Mouse (Mus musculus) MEL (cell line): Measurements from ENCODE around the gene Vangl1. TPM values are rescaled to one million over a fixed set of nuclear protein-coding genes. Genes with fewer than 3 reads are reported as not detected.

Experiments
- DNase-seq: peaks from one replicate; pipeline ENCODE4 v3.0.0; 2011; ENCODE audit warnings: low read depth, low spot score
- H3K27ac ChIP-seq: 2 replicates; pipeline ENCODE4 v1.5.1; 2012; ENCODE audit warnings: low read depth, mild to moderate bottlenecking, control low read depth, low read length, moderate library complexity; ENCODE audit not compliant: control insufficient read depth
- H3K27me3 ChIP-seq, 2 experiments: fragments of 150-350 bp in 1 of 2; sonication (generic) in 1 of 2; 2 replicates each; pipeline ENCODE4 v1.6.1; 2012; ENCODE audit warnings: low read length in 2 of 2, mild to moderate bottlenecking in 2 of 2, improper control_type of control experiment in 1 of 2, moderate library complexity in 1 of 2; ENCODE audit not compliant: insufficient read depth in 2 of 2, control insufficient read depth in 1 of 2
- H3K36me3 ChIP-seq, 2 experiments: 2 replicates each; pipeline ENCODE4 v1.6.1; 2012 to 2014; ENCODE audit warnings: low read length in 2 of 2, improper control_type of control experiment in 1 of 2, inconsistent platforms in 1 of 2, mild to moderate bottlenecking in 1 of 2; ENCODE audit not compliant: insufficient read depth in 2 of 2, control insufficient read depth in 1 of 2
- H3K4me1 ChIP-seq, 2 experiments: fragments of 150-350 bp in 1 of 2; sonication (generic) in 1 of 2; 2 replicates each; pipeline ENCODE4 v1.6.1; 2012; ENCODE audit warnings: low read length in 2 of 2, improper control_type of control experiment in 1 of 2, mild to moderate bottlenecking in 1 of 2; ENCODE audit not compliant: insufficient read depth in 2 of 2, control insufficient read depth in 1 of 2
- H3K4me3 ChIP-seq, 2 experiments: fragments of 150-350 bp in 1 of 2; sonication (generic) in 1 of 2; 2 replicates each; pipeline ENCODE4 v1.5.1; 2012; ENCODE audit warnings: low read depth in 2 of 2, low read length in 2 of 2, mild to moderate bottlenecking in 2 of 2, moderate library complexity in 2 of 2, control low read depth in 1 of 2, improper control_type of control experiment in 1 of 2; ENCODE audit not compliant: control insufficient read depth in 1 of 2, insufficient read depth in 1 of 2
- H3K79me2 ChIP-seq: 2 replicates; pipeline ENCODE4 v1.6.1; 2012; ENCODE audit warnings: mild to moderate bottlenecking, low read length, moderate library complexity; ENCODE audit not compliant: control insufficient read depth, poor library complexity, insufficient read depth
- H3K9ac ChIP-seq: 2 replicates; pipeline ENCODE4 v1.6.1; 2012; ENCODE audit warnings: low read depth, mild to moderate bottlenecking, control low read depth, low read length, moderate library complexity; ENCODE audit not compliant: control insufficient read depth, poor library complexity, severe bottlenecking
- H3K9me3 ChIP-seq: fragments of 150-350 bp; sonication (generic); replicated peaks from 2 replicates; pipeline ENCODE4 v1.6.1; 2012; ENCODE audit warnings: mild to moderate bottlenecking, low read length, improper control_type of control experiment, moderate library complexity; ENCODE audit not compliant: insufficient read depth
- CHD1 ChIP-seq: IDR thresholded peaks from 2 replicates; pipeline ENCODE4 v1.6.1; 2012; ENCODE audit warnings: low read depth, mild to moderate bottlenecking, inconsistent platforms, low read length, improper control_type of control experiment
- CHD2 ChIP-seq: IDR thresholded peaks from 2 replicates; pipeline ENCODE4 v1.6.1; 2011; ENCODE audit warnings: low read length, improper control_type of control experiment
- CTCF ChIP-seq, 3 experiments: IDR thresholded peaks in 2 of 3; conservative IDR thresholded peaks in 1 of 3; 2 replicates each; pipeline ENCODE4 v1.5.1; 2011 to 2012; ENCODE audit warnings: low read length in 3 of 3, low read depth in 2 of 3, mild to moderate bottlenecking in 2 of 3, improper control_type of control experiment in 1 of 3, inconsistent platforms in 1 of 3, mixed read lengths in 1 of 3, moderate library complexity in 1 of 3; ENCODE audit not compliant: control insufficient read depth in 1 of 3, insufficient read depth in 1 of 3, poor library complexity in 1 of 3, severe bottlenecking in 1 of 3
- GABPA ChIP-seq: IDR thresholded peaks from 2 replicates; pipeline ENCODE4 v1.6.1; 2012; ENCODE audit warnings: low read depth, mild to moderate bottlenecking, inconsistent platforms, low read length, improper control_type of control experiment, moderate library complexity
- GATA1 ChIP-seq: IDR thresholded peaks from 2 replicates; pipeline ENCODE4 v1.6.1; 2011; ENCODE audit warnings: low read depth, low read length, improper control_type of control experiment
- HCFC1 ChIP-seq: IDR thresholded peaks from 2 replicates; pipeline ENCODE4 v1.6.1; 2012; ENCODE audit warnings: low read depth, mild to moderate bottlenecking, inconsistent platforms, low read length, improper control_type of control experiment, moderate library complexity
- JUND ChIP-seq: IDR thresholded peaks from 2 replicates; pipeline ENCODE4 v1.6.1; 2011; ENCODE audit warnings: low read depth, mild to moderate bottlenecking, improper control_type of control experiment, low read length
- MAZ ChIP-seq: IDR thresholded peaks from 2 replicates; pipeline ENCODE4 v1.6.1; 2012; ENCODE audit warnings: low read depth, mild to moderate bottlenecking, inconsistent platforms, low read length, improper control_type of control experiment
- MXI1 ChIP-seq: IDR thresholded peaks from 2 replicates; pipeline ENCODE4 v1.6.1; 2011; ENCODE audit warnings: mild to moderate bottlenecking, low read depth, low read length, improper control_type of control experiment
- NELFE ChIP-seq: IDR thresholded peaks from 2 replicates; pipeline ENCODE4 v1.6.1; 2011; ENCODE audit warnings: low read depth, low read length, improper control_type of control experiment
- NRF1 ChIP-seq: IDR thresholded peaks from 2 replicates; pipeline ENCODE4 v1.6.1; 2014; ENCODE audit warnings: low read depth, mild to moderate bottlenecking, inconsistent platforms, low read length, improper control_type of control experiment, moderate library complexity; ENCODE audit not compliant: poor library complexity, insufficient read depth, severe bottlenecking
- POLR2AphosphoS2 ChIP-seq: IDR thresholded peaks from 2 replicates; pipeline ENCODE4 v1.6.1; 2011; ENCODE audit warnings: low read length, improper control_type of control experiment
- POLR2AphosphoS5 ChIP-seq: IDR thresholded peaks from 2 replicates; pipeline ENCODE4 v1.6.1; 2012; ENCODE audit warnings: low read depth, borderline replicate concordance, mild to moderate bottlenecking, inconsistent platforms, low read length, moderate library complexity, mixed read lengths
- RCOR1 ChIP-seq: IDR thresholded peaks from 2 replicates; pipeline ENCODE4 v1.6.1; 2012; ENCODE audit warnings: low read depth, mild to moderate bottlenecking, inconsistent platforms, low read length, improper control_type of control experiment
- SMC3 ChIP-seq: IDR thresholded peaks from 2 replicates; pipeline ENCODE4 v1.6.1; 2011; ENCODE audit warnings: low read depth, low read length, improper control_type of control experiment
- TBP ChIP-seq: IDR thresholded peaks from 2 replicates; pipeline ENCODE4 v1.8.0; 2011; ENCODE audit warnings: low read depth, low read length, improper control_type of control experiment
- UBTF ChIP-seq: IDR thresholded peaks from 2 replicates; pipeline ENCODE4 v1.6.1; 2012; ENCODE audit warnings: low read depth, mild to moderate bottlenecking, inconsistent platforms, low read length, improper control_type of control experiment, moderate library complexity, borderline replicate concordance; ENCODE audit not compliant: insufficient read depth
- ZC3H11A ChIP-seq: IDR thresholded peaks from 2 replicates; pipeline ENCODE4 v1.6.1; 2012; ENCODE audit warnings: low read depth, mild to moderate bottlenecking, inconsistent platforms, low read length, improper control_type of control experiment
- ZKSCAN1 ChIP-seq: IDR thresholded peaks from 2 replicates; pipeline ENCODE4 v1.6.1; 2012; ENCODE audit warnings: low read depth, mild to moderate bottlenecking, inconsistent platforms, low read length, improper control_type of control experiment, moderate library complexity
- ZNF384 ChIP-seq: IDR thresholded peaks from 2 replicates; pipeline ENCODE4 v1.6.1; 2012; ENCODE audit warnings: low read depth, mild to moderate bottlenecking, inconsistent platforms, low read length, improper control_type of control experiment
- polyA plus RNA-seq, 2 experiments: library from polyadenylated mRNA; stranded (reverse) in 1 of 2; unstranded in 1 of 2; fragments of >175 nt in 1 of 2; fragments of >200 nt in 1 of 2; gene quantifications; 2 replicates each; pipeline versions ENCODE4 v1.2.1 to v1.2.4; 2012; ENCODE audit warnings: low replicate concordance in 2 of 2, low read depth in 1 of 2; ENCODE audit not compliant: insufficient read length in 2 of 2, insufficient read depth in 1 of 2, missing spikeins in 1 of 2
- total RNA-seq: library from RNA; depleted of rRNA; stranded (reverse); fragments of 300-350 nt; gene quantifications from 2 replicates; pipeline ENCODE4 v1.2.3, GENCODE M21; 2012

The Vangl1 gene
- total and polyA plus RNA-seq, 3 experiments = 6.5 to 15.1 TPM; not detected in 1

DNA sequence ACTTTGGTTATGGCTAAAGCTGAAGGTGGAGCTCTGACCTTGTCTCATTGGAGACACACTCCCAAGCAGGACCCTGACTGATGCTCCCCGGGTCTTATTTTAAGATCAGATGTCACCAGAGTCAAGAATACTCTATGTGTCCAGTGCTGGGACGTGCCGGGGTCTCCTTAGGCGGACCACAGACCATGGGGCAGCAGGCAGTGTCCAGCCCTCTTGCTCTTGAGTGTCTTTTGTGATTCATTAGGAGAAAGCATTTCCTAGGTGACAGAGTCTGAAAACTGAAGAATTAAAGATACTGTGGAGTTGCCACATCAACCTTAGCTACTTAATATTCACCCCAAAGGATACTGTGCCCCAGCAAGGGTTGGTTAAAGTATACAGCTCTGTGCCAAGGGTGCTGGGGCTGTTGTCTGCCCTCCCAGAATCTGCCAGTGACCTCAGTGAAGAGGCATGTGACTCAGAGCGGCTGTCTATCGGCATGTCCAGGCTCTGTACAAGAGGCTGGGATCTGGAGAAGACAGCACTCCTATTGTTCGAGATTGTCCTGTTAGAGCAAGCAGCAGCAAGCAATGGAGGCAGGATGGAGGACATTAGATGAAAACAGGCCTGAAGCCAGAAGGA lies 92.4 kb downstream of the Vangl1 start:
- H3K36me3 ChIP-seq = no peaks in the 10 kb centered on the region
- DNase-seq = no peak
- no peak overlapping the region for H3K27ac ChIP-seq
- no peaks in the 10 kb centered on the region for H3K9me3 ChIP-seq
- no peaks in the 10 kb centered on the region for H3K79me2 ChIP-seq
- no peak for TF ChIP-seq MAZ
- TF ChIP-seq CHD2 = no peak
- no peak for TF ChIP-seq POLR2AphosphoS5
- no peak for TF ChIP-seq POLR2AphosphoS2
- TF ChIP-seq ZKSCAN1 = no peak
- no peak overlapping the region for H3K9ac ChIP-seq
- H3K27me3 ChIP-seq = no peaks in the 10 kb centered on the region
- H3K4me1 ChIP-seq = no peaks in the 10 kb centered on the region
- no peak overlapping the region for H3K4me3 ChIP-seq

DNA sequence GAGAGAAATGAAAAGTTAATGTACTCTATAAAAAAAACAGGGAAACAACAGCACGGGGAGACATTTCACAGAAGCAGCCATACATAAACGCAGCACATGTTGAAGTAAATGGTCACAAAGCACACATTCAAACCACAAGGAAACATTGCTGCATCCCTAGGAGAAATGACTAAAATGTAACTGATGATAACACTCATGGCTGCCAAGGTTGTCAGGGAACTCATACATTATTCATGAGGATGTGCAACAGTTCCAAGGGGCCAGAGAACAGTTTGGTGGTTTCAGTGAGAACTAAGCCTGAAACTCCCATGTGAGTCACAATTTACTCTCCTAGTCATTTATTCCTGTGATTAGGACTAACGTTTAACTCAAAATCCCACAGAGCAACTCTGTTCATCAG lies 96.3 kb downstream of the Vangl1 start:
- Histone ChIP-seq H3K4me1 (no peaks in the 10 kb centered on the region), H3K79me2 (no peaks in the 10 kb centered on the region), H3K4me3 (no peak overlapping the region), H3K9me3 (no peaks in the 10 kb centered on the region), H3K27ac (no peak overlapping the region), H3K9ac (no peak overlapping the region), H3K36me3 (no peaks in the 10 kb centered on the region), H3K27me3 (no peaks in the 10 kb centered on the region)
- no peak for DNase-seq
- no peak for TF ChIP-seq ZNF384
- TF ChIP-seq UBTF = no peak
- no peak for TF ChIP-seq GABPA
- TF ChIP-seq TBP = no peak
- no peak for TF ChIP-seq NELFE
- no peak for TF ChIP-seq GATA1
- TF ChIP-seq ZC3H11A = no peak
- TF ChIP-seq RCOR1 = no peak
- TF ChIP-seq CHD1 = no peak

DNA sequence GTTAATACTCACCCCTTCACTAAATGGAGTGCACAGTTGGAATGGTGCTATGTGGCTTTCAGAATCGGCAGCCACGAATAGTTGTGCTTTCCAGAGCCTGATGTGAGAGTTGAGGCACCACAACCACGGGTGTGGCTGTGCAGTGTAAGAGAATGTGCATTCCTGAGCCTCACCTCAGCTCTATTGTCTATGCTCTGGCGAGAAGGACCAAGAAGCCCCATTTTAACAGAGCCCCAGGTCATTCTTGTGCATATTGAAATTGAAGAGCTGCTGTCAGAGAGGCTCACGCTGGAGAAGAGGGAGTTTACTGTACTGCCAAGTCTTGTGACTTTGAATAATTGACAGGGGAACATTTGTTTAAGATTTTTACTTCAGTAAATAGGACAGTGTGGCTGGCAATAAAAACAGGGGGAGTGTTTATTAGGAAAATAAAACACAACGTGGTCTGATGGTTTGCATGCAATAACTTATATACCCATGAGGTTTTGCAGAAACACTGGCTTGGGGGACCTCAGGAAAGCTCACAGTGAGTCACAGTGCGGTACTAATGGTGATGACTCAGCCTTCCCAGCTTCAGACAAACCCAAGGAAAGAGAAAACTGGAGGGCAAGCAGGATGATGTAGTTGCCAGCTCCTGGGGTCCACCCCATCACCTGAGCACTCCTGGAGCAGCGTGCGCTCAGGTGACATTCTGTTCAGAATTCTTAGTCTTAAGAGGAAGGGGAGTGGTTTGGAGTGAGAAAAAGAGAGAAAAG lies 100.5 kb downstream of the Vangl1 start:
- no peak overlapping the region for H3K27ac ChIP-seq

More for the DNA sequence above, 100.5 kb downstream of the Vangl1 start:
- no peaks in the 10 kb centered on the region for H3K79me2 ChIP-seq
- no peak overlapping the region for H3K9ac ChIP-seq
- H3K27me3 ChIP-seq = no peaks in the 10 kb centered on the region
- H3K4me3 ChIP-seq = no peak overlapping the region
- TF ChIP-seq NRF1 (no peak), SMC3 (no peak), ZKSCAN1 (no peak), JUND (no peak), MXI1 (no peak), CTCF (IDR thresholded peaks at IDR 0.05 in 2 of 3, conservative IDR thresholded peaks at IDR 0.05 in 1 of 3; ENCODE audit: control insufficient read depth in 1 of 3, insufficient read depth in 1 of 3, low read depth in 2 of 3, low read length in 3 of 3, poor library complexity in 1 of 3, severe bottlenecking in 1 of 3) (no peak), HCFC1 (no peak)
- no peaks in the 10 kb centered on the region for H3K36me3 ChIP-seq
- no peak for DNase-seq
- H3K9me3 ChIP-seq = no peaks in the 10 kb centered on the region
- H3K4me1 ChIP-seq = no peaks in the 10 kb centered on the region
